Mouse (Mus musculus) olfactory bulb, adult 2 months (tissue): ENCODE results near the gene Stx8. TPM values are rescaled to one million over a fixed set of nuclear protein-coding genes. Genes with fewer than 3 reads are reported as not detected.

ENCODE experiments used
- H3K27ac ChIP-seq: fragments of 200-500 bp; 2 replicates; pipeline ENCODE4 v1.5.1; 2012; ENCODE audit warnings: low read depth, low read length; ENCODE audit not compliant: insufficient read depth
- H3K4me1 ChIP-seq: fragments of 200-500 bp; 2 replicates; pipeline ENCODE4 v1.6.1; 2012; ENCODE audit warnings: low read length; ENCODE audit not compliant: control insufficient read depth, insufficient read depth
- H3K4me3 ChIP-seq: fragments of 200-500 bp; 2 replicates; pipeline ENCODE4 v1.5.1; 2012; ENCODE audit warnings: mild to moderate bottlenecking, low read depth, low read length, moderate library complexity; ENCODE audit not compliant: insufficient read depth
- CTCF ChIP-seq: fragments of 200-500 bp; IDR thresholded peaks from 2 replicates; pipeline ENCODE4 v1.5.1; 2012; ENCODE audit warnings: low read depth, mild to moderate bottlenecking, low read length, moderate library complexity; ENCODE audit not compliant: insufficient read depth
- POLR2A ChIP-seq: fragments of 200-500 bp; IDR thresholded peaks from 2 replicates; pipeline ENCODE4 v1.6.1; 2012; ENCODE audit warnings: mild to moderate bottlenecking, low read depth, low read length, moderate library complexity; ENCODE audit not compliant: insufficient read depth
- WGBS: fragments of 180-500 bp; shearing (Covaris S2); methylation state at CpG from one replicate; pipeline ENCODE4 v1.1.7; 2018; 5-methylcytosine and 5-hydroxymethylcytosine counted together
- polyA plus RNA-seq: library from polyadenylated mRNA; stranded (reverse); fragments of >200 nt; gene quantifications from 2 replicates; pipeline ENCODE4 v1.2.4, GENCODE M21; 2012; ENCODE audit warnings: low replicate concordance; ENCODE audit not compliant: missing spikeins, insufficient read depth, insufficient read length

Stx8 gene
- polyA plus RNA-seq, 1 experiment = not detected

DNA sequence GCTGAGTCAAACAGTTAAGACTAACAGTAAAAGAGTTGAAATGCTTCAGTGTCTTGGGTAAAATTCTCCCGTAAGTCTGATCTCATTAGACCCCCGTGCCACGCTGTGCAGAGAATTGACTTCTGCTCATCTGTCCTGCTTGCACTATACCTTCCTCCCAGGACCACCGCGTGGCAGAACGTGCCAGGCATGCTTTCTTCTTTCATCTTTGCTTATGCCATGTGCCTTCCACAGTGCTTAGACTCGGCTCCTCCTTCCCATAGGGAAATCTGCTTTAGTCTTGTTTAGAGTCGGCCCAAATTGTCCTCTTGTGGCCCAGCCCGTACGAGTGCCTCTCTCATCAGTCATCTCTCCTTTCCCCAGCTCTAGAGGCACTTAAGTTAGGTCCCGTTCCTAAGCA lies 1.8 kb downstream of the Stx8 start:
- no peak overlapping the region for H3K27ac ChIP-seq
- H3K4me3 ChIP-seq = no peak overlapping the region
- 72% methylated on average over 11 of the region's 11 CpGs for WGBS
- TF ChIP-seq POLR2A (no peak), CTCF (no peak)
- peaks cover 10% of the 10 kb centered on the region for H3K4me1 ChIP-seq

DNA sequence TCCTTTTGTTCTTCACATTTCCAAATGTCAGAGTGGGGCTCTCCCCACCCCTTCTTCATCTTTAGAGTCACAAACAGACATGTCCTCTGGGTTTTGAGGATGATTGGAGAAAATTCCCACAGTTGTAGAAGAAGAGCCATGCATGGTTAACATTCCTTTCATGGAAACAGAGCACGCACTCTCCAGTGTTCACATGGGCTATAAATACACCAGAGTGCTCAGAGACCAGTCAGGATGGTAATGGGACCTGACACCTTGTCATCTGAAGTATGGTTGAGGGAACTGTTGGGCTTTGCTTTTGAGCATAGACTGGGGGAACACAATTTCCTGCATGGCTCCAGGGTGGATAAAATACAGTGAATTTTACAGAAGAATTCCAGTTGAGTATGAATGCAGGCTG lies 6.6 kb downstream of the Stx8 start:
- Histone ChIP-seq H3K4me3 (no peak overlapping the region), H3K27ac (no peak overlapping the region), H3K4me1 (peaks cover 6% of the 10 kb centered on the region)
- 85% methylated on average over 1 of the region's 1 CpGs for whole genome bisulfite sequencing
- no peak for TF ChIP-seq POLR2A
- TF ChIP-seq CTCF = no peak

GRCm38 (mm10) chr11:67973225-67973624 lies 7.2 kb downstream of the Stx8 start:
- 0 out of 2 replicates have a peak, but pooled peaks cover 2% of the 10 kb centered on the region for H3K4me1 ChIP-seq
- TF ChIP-seq CTCF (no peak), POLR2A (no peak)
- 82% methylated on average over 5 of the region's 5 CpGs for WGBS
- no peak overlapping the region for H3K27ac ChIP-seq
- no peak overlapping the region for H3K4me3 ChIP-seq

GRCm38 (mm10) chr11:67975252-67975651 lies 9.3 kb downstream of the Stx8 start:
- TF ChIP-seq CTCF = no peak
- TF ChIP-seq POLR2A = no peak
- WGBS = 3% methylated on average over 2 of the region's 2 CpGs
- Histone ChIP-seq H3K27ac (no peak overlapping the region), H3K4me1 (no peaks in the 10 kb centered on the region), H3K4me3 (no peak overlapping the region)

DNA sequence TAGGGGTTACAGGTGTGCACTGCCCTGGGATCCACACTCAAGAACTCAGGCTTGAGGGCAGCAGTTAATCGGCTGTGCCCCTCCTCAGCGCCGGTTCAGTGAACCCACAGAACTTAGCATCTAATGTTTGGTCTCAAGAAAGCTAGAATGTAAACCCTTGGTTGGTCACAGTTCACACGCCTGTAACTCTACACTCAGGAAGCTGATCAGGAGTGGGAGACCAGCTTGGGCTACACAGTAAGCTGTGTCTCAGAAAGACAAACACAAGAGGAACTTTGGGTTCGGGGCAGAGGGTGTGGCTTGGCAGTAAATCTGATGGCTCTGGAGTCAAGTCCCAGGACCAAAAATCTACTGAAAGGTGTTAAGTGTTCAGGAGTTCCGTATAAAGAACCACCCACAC lies 17.6 kb downstream of the Stx8 start:
- Histone ChIP-seq H3K4me3 (no peak overlapping the region), H3K4me1 (no peaks in the 10 kb centered on the region; the same call in 1 of the 2 replicates), H3K27ac (no peak overlapping the region)
- 94% methylated on average over 6 of the region's 6 CpGs for WGBS
- TF ChIP-seq CTCF (no peak), POLR2A (no peak)

GRCm38 (mm10) chr11:67991240-67991639 lies 25.2 kb downstream of the Stx8 start:
- Histone ChIP-seq H3K4me3 (no peak overlapping the region), H3K27ac (no peak overlapping the region), H3K4me1 (no peaks in the 10 kb centered on the region; the same call in 1 of the 2 replicates)
- TF ChIP-seq CTCF = no peak
- TF ChIP-seq POLR2A = no peak
- WGBS = 51% methylated on average over 4 of the region's 4 CpGs

GRCm38 (mm10) chr11:67995965-67996364 lies 30.0 kb downstream of the Stx8 start:
- WGBS = 75% methylated on average over 4 of the region's 4 CpGs
- TF ChIP-seq CTCF (no peak), POLR2A (no peak)
- H3K4me3 ChIP-seq = no peak overlapping the region
- peaks cover 3% of the 10 kb centered on the region; the same call in 1 of the 2 replicates for H3K4me1 ChIP-seq
- no peak overlapping the region for H3K27ac ChIP-seq

- Histone ChIP-seq H3K4me3 (no peak overlapping the region), H3K27ac (no peak overlapping the region), H3K4me1 (peaks cover 3% of the 10 kb centered on the region; the same call in 1 of the 2 replicates)
- 64% methylated on average over 3 of the region's 3 CpGs for WGBS
- TF ChIP-seq POLR2A = no peak
- TF ChIP-seq CTCF = no peak
Measured at GRCm38 (mm10) chr11:67998905-67999304, 32.9 kb downstream of the Stx8 start.

- H3K4me1 ChIP-seq = peaks cover 3% of the 10 kb centered on the region; the same call in 1 of the 2 replicates
- no peak overlapping the region for H3K4me3 ChIP-seq
- TF ChIP-seq POLR2A = no peak
- no peak for TF ChIP-seq CTCF
- WGBS = 80% methylated on average over 5 of the region's 5 CpGs
- H3K27ac ChIP-seq = no peak overlapping the region
Measured at GRCm38 (mm10) chr11:67999629-68000028, 33.6 kb downstream of the Stx8 start.

DNA sequence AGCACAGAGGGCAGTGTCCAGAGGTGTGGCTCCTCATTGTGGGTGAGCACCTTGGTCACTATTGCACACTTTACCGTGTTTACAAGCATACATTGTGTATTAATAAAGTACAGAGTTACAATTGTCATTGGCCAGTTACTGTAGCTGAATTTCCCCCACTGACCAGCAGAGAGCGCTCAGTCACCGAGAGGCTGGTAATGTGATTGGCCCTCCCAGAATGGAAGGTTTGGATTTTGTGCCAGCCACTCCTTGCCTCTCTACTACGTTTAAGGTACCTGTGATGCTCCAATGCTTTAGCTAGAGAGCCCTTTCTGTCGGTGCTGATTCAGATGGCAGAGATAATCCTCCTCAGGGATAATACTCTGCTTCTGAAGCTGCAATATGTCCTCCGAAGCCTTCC lies 38.2 kb downstream of the Stx8 start:
- no peak for TF ChIP-seq POLR2A
- peak; percentile 63 for TF ChIP-seq CTCF
- Histone ChIP-seq H3K4me1 (peaks cover 1% of the 10 kb centered on the region; the same call in 1 of the 2 replicates), H3K27ac (no peak overlapping the region), H3K4me3 (no peak overlapping the region)
- 17% methylated on average over 6 of the region's 6 CpGs for WGBS
